9 mouse cellular contexts compared by ENCODE assay signal in genomic region chr2:166415481-166415965, GRCm38 (mm10).
DNase-seq lines count a peak whose midpoint lies in the region; ATAC-seq lines count a peak whose summit lies in the region.
"Had no signal": no experiment of that assay in that cellular context is flagged by ENCODE, and none has a peak within 500 bp of the region (broad histone marks: within the 10 kb centered on the region; RNA-seq: fewer than 3 reads in every experiment).

No protein-coding gene starts in this region.

- no peak overlapping the region for H3K9ac ChIP-seq in hindbrain, embryonic 11.5 days (ENCODE audit: low read depth, low read length)
- no peak overlapping the region for H3K9ac ChIP-seq in embryonic facial prominence, embryonic 13.5 days
- no peak overlapping the region for H3K9ac ChIP-seq in limb, embryonic 15.5 days

- H3K27ac ChIP-seq in hindbrain, embryonic 10.5 days, result peak overlapping the region; percentile 47; the same call in 1 of the 2 replicates
- H3K27ac ChIP-seq in hindbrain, embryonic 11.5 days (ENCODE audit: low read depth, low read length), result no peak overlapping the region
- H3K27ac ChIP-seq in embryonic facial prominence, embryonic 13.5 days, result peak overlapping the region; percentile 90
- peak overlapping the region; percentile 86 for H3K27ac ChIP-seq in limb, embryonic 15.5 days

- intact Hi-C loops in heart, postnatal 14 days (cut with DNase I), result no loop called here

- H3K36me3 ChIP-seq in hindbrain, embryonic 10.5 days, result no peaks in the 10 kb centered on the region
- H3K36me3 ChIP-seq in hindbrain, embryonic 11.5 days (ENCODE audit: control insufficient read depth, insufficient read depth, low read length), result no peaks in the 10 kb centered on the region
- H3K36me3 ChIP-seq in embryonic facial prominence, embryonic 13.5 days, result no peaks in the 10 kb centered on the region
- no peaks in the 10 kb centered on the region for H3K36me3 ChIP-seq in limb, embryonic 15.5 days

- H3K4me1 ChIP-seq in hindbrain, embryonic 10.5 days (replicated peaks), result peaks cover 74% of the 10 kb centered on the region
- peaks cover 10% of the 10 kb centered on the region; the same call in 1 of the 2 replicates for H3K4me1 ChIP-seq in hindbrain, embryonic 11.5 days (replicated peaks; ENCODE audit: control insufficient read depth, insufficient read depth, low read length)
- H3K4me1 ChIP-seq in embryonic facial prominence, embryonic 13.5 days, result peaks cover 57% of the 10 kb centered on the region
- peaks cover 50% of the 10 kb centered on the region for H3K4me1 ChIP-seq in limb, embryonic 15.5 days

- H3K27me3 ChIP-seq in hindbrain, embryonic 10.5 days (ENCODE audit: insufficient read depth, poor library complexity, severe bottlenecking), result peaks cover 19% of the 10 kb centered on the region
- H3K27me3 ChIP-seq in hindbrain, embryonic 11.5 days (ENCODE audit: control insufficient read depth, insufficient read depth, low read length), result no peaks in the 10 kb centered on the region
- no peaks in the 10 kb centered on the region for H3K27me3 ChIP-seq in embryonic facial prominence, embryonic 13.5 days
- H3K27me3 ChIP-seq in limb, embryonic 15.5 days, result no peaks in the 10 kb centered on the region

- 81% methylated on average over 16 of the region's 16 CpGs for WGBS in hindbrain, embryonic 10.5 days
- 77% methylated on average over 16 of the region's 16 CpGs for WGBS in hindbrain, embryonic 11.5 days
- 17% methylated on average over 16 of the region's 16 CpGs for WGBS in embryonic facial prominence, embryonic 13.5 days
- WGBS in limb, embryonic 15.5 days, result 17% methylated on average over 16 of the region's 16 CpGs

- H3K9me3 ChIP-seq in hindbrain, embryonic 10.5 days, result no peaks in the 10 kb centered on the region
- H3K9me3 ChIP-seq in hindbrain, embryonic 11.5 days (ENCODE audit: control insufficient read depth, low read length), result no peaks in the 10 kb centered on the region
- H3K9me3 ChIP-seq in embryonic facial prominence, embryonic 13.5 days, result no peaks in the 10 kb centered on the region
- H3K9me3 ChIP-seq in limb, embryonic 15.5 days, result no peaks in the 10 kb centered on the region

- DNase-seq in hindbrain, embryonic 10.5 days (ENCODE audit: low spot score), result no peak
- no peak for DNase-seq in hindbrain, embryonic 11.5 days (ENCODE audit: low spot score)
- peak; percentile 52 to 68 for DNase-seq in heart, postnatal 14 days
- no peak for DNase-seq in cerebellum, adult 18-20 months
- no peak for DNase-seq in urinary bladder, postnatal 14 days (ENCODE audit: low spot score)
- no peak for DNase-seq in adrenal gland, postnatal 14 days

- no peak for ATAC-seq in hindbrain, embryonic 11.5 days (ENCODE audit: low FRiP score)
- ATAC-seq in embryonic facial prominence, embryonic 13.5 days (ENCODE audit: insufficient number of reproducible peaks, insufficient read depth, low FRiP score, low TSS enrichment, low read depth), result peak; percentile 66
- ATAC-seq in limb, embryonic 15.5 days (ENCODE audit: insufficient number of reproducible peaks, low FRiP score, low TSS enrichment, low read depth), result peak; percentile 80; the same call in 1 of the 2 replicates

- no peak overlapping the region for H3K4me2 ChIP-seq in hindbrain, embryonic 11.5 days (replicated peaks; ENCODE audit: low read depth, low read length)
- peak overlapping the region; percentile 37 for H3K4me2 ChIP-seq in embryonic facial prominence, embryonic 13.5 days
- peak overlapping the region; percentile 14; the same call in 1 of the 2 replicates for H3K4me2 ChIP-seq in limb, embryonic 15.5 days

- no peak overlapping the region for H3K4me3 ChIP-seq in hindbrain, embryonic 10.5 days
- H3K4me3 ChIP-seq in hindbrain, embryonic 11.5 days (ENCODE audit: low read depth, low read length), result no peak overlapping the region
- H3K4me3 ChIP-seq in embryonic facial prominence, embryonic 13.5 days, result no peak overlapping the region
- no peak overlapping the region for H3K4me3 ChIP-seq in limb, embryonic 15.5 days
- H3K4me3 ChIP-seq: erythroblast, embryonic 14.5 days had no signal

Comparison
In these comparisons a context has a peak if more than half of its experiments do, and no peak if none do; other contexts are left out.
1. DNase-seq: peak in heart, postnatal 14 days (2 of 2); none in hindbrain, embryonic 10.5 days (single experiment), hindbrain, embryonic 11.5 days (single experiment), cerebellum, adult 18-20 months (0 of 2), urinary bladder, postnatal 14 days (single experiment) and adrenal gland, postnatal 14 days (single experiment).